Mouse (Mus musculus): ENCODE data around the gene Ms4a6b.
"Not testable (repeated sequence)": the region's sequence is repeated elsewhere in the genome, so short reads cannot be mapped to it uniquely, and the experiment has no call there.

Ms4a6b gene

DNA sequence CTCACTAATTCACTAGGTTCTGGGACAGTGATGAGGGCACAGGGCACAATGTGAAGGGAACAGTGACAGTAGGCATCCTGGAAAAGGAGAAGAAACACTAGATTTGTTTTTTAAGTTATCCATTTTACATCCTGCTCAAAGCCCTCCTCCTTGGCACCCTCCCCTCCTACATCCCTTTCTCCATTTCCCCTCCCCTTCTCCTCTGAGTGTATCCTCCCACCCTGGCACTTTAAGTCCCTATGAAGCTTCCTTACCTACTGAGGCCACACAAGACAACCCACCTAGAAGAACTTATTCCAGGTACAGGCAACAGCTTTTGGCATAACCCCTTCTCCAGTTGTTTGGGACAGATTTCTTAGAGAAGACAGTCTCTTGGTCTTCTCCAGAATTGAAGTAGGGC lies at the start of gene Ms4a6b:
Gene Ms4a6b, plus strand, starts transcription at position 267 of the 400 bp plus-strand sequence.
- DNase-seq: no peak

DNA sequence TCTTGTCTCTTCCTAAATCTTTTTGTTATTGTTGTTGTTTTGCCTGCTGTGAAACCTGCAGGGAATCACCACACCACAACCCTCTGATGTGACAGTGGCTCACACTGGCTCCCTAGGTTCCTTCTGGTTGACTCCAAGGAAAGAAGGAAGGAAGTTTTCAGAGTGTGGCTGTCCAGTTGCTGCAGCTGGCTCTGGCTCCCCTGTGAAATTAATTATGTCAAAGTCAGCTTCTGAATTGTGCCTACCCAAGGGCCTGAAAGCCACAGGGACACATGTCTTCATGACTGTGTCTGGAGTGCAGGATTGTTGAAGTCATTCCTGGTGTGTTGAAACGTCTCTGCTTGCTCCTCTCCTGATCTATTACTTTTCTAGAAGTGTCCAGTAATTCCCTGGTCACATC lies 48.0 kb upstream of the Ms4a6b start:
- not testable (repeated sequence) for DNase-seq

DNA sequence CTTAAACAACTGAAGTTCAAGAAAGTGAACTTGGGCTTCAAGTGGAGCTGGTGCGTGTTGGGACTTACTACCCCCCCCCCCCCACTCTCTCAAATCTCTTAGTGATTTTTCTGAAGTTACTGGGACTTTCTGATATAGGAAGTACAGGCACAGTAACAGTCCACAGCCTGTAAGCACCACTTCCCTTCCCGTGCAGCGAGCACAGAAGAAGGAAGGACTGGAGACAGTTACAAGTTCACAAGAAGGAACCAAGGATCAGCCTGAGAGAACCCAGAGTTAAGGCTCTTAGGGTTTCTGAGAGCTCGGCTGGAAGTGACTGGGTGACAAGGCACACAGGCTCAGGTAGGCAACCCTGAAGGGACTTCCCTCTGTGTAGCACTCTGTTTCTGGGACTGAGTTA lies 47.1 kb upstream of the Ms4a6b start, which contains the start of gene Ms4a6c:
Gene Ms4a6c, plus strand, starts transcription at position 152 of the 400 bp plus-strand sequence.
- DNase-seq: not testable (repeated sequence)

DNA sequence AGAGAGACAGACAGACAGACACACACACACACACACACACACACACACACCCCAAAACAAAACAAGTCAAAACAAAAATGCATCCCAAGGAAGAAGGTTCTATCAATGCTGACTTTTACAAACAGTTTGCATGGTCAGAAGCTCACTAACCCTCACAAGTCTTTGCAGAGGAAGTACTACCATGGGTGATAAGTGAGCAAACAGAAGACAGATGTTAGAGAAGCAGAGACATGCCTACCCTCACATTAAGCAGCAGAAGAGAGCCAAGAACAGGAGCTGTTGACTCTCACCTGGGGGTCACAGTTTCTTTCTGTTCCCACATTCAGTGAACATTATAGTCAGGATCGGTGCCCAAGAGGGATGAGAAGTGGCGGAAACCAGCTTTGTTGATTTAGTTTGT lies 36.6 kb upstream of the Ms4a6b start:
- no peak for DNase-seq

DNA sequence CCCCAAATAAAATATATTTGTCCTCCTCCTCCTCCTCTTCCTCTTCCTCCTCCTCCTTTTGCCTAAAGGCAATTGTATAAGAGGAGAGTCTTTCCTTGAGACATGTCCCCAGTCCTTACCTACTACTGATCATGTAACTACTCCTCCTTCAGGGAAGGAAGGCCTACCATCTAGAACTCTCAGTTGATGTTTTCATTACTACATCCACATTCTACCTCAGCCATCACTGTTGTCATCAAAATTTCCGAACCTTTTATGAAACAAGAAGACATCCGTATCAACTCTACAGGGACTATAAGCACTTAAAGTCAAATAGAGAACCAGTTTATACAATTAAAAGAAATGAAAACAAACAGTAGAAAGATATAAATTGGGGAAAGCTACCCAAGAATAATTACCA lies 33.6 kb upstream of the Ms4a6b start:
- DNase-seq: no peak

DNA sequence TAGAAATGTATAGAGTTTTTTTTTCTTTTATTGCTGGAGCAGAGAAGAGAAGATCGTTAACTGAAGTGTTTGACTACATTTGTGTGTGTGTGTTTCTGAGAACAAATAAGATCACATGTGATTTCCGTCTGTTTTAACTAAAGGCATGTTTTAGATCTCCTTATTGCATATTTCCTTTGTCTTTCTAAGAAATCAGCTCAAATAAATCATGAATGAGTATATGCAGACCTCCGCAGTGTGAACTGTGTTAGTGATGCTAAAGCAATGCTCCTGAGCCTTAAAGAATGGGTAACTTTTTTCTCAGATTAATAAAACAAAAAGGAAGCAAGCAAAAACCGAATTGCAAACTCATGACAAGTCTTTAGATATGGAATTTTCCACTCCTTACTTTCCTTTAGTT lies 32.4 kb upstream of the Ms4a6b start:
- DNase-seq: no peak

DNA sequence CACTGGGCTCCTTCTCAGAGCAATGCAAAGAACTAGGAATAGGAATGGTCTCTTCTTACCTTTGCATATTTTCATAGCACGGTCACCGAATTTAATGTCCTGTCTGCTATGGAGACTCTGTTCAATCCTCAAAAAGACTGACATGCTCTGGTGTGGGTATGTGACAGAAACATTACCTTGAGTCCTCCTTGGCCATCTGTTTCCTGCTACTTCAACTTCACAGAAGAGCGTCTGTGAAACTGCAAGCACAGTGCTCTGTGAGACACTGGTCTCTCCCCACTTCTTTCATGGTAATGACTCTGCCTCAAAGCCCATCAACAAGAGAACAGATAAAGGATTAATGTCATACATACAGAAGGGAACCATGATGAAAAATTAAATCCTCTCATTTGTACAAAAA lies 31.9 kb upstream of the Ms4a6b start:
- no peak for DNase-seq

DNA sequence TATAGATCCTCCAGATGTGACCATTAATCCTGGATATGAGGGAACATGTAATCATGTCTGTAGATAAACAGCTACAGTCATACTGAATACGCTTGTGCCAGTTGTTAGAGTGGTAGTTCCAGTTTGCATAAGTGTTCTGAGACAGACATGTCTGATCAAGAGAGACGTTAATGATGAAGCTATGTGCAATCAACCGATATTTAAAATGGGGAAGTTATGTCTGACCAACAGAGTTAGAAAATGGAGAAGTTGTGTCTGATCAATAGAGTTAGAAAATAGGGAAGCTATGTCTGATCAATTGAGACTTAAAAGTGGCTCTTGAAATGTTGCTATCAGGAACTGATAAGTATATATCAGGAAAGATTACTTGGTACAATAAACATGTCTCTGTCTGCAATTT lies 31.0 kb upstream of the Ms4a6b start:
- no peak for DNase-seq

DNA sequence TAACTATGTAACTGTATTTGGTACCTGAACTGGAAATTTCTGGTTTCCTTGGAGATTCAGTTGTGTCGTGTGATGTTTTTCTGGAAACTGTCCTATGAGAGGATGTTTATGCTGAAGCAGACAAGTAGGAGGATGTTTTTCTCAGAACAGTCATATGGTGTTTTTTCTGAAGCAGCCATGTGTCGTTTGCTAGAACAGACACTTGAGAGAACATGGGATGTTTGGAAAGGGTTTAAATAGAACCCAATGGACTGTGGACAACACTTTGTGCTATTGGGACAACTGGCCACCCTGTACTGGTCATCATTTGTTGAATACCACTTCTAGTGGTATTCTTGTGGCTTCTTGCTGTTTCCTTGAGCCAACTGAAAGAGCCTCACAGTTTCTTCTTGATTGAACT lies 30.6 kb upstream of the Ms4a6b start, which contains the start of gene Gm8369:
Gene Gm8369, plus strand, starts transcription at position 193 of the 400 bp plus-strand sequence.
- no peak for DNase-seq

DNA sequence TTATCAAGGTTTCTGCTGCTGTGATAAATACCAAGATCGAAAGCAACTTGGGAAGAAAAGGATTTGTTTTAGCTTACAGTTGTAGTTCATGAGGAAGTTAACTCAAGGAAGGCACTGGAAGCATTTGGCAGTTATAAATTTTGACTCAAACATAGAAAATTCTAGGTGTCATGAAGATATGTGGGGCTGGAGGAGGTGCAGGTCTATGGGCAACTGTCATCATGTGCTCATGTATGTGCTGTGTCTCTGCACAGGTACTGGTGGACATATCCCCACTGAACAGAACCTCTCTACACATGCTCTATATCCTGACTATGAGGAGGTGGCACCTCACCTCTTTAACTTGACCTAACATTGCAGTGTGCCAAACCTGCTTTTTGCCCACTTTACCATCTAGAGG lies 29.7 kb upstream of the Ms4a6b start:
- DNase-seq: no peak

DNA sequence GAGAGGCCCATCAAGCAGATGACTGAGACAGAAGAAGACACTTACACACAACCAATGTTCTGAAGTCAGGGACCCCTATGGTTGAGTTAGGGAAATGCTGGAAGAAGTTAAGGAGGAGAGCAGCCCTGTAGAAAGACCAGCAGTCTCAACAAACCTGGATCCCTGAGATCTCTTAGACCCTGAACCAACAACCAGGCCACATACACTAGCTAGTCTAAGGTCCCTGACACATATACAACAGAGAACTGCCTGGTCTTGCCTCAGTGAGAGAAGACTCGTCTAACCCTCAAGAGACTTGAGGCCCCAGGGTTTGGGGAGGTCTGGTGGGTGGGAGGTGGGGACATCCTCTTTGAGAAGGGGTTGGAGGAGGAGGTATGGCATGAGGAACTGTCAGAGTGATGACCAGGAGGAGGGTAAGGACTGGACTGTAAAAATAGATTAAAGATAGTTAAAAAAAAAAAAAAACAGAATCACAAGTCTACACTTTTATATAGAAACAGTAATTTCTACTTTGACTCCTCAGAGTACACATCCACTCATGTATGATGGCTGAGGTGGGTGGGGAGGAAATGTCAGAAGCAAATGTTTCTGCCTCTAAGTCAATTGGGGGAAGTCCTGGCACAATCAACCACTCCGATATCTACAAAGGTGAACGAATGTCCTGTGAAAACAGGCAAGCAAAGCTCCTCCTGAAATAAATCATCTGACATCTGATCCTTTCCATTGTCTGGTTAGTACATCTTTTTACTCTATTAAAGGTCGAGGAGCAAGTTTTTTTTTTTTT lies 24.7 kb upstream of the Ms4a6b start:
- DNase-seq: no peak

DNA sequence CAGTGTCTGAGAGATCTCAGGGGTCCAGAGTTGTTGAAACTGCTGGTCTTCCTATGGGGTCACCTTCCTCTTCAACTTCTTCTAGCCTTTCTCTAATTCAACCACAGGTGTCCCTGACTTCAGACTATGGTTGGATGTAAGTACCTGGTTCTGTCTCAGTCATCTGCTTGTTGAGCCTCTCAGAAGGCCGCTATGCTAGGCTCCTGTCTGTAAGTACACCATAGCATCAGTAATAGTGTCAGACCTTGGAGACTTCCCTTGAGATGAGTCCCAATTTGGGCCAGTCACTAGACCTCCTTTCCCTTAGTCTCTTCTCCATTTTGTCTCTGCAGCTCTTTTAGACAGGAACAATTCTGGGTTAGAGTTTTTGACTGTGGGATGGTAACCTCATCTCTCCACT lies 23.6 kb upstream of the Ms4a6b start:
- DNase-seq: no peak

DNA sequence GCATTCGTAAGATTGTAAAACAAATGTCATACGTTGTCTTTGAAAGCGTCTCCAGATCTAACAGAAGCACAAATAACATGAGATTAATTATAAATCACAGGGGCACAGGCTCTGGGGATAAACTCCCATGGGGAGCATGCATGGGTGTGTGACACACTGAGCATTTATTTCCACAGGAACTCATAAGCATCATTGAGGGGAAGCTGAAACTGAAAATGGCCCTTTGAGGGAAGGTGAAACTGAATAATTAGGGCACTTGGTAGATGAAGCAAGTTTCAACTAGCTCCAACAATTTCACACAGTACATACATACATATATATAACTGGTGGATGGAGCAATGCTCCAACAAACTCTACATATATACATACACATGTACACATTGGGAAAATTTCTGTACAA lies 21.8 kb upstream of the Ms4a6b start:
- DNase-seq: no peak

DNA sequence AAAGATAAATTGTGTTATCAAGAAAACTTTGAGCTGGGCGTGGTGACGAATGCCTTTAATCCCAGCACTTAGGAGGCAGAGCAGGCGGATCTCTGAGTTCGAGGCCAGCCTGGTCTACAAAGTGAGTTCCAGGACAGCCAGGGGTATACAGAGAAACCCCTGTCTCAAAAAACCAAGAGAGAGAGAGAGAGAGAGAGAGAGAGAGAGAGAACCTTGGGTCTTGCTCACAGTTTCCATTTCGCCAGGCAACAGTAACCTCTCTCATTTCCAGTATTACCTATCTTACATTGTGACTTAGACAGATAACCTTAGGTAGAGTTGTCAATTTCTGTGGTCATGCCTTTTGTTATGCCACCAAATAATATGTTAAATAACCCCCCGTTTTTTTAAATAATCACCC lies 20.0 kb upstream of the Ms4a6b start:
- no peak for DNase-seq

DNA sequence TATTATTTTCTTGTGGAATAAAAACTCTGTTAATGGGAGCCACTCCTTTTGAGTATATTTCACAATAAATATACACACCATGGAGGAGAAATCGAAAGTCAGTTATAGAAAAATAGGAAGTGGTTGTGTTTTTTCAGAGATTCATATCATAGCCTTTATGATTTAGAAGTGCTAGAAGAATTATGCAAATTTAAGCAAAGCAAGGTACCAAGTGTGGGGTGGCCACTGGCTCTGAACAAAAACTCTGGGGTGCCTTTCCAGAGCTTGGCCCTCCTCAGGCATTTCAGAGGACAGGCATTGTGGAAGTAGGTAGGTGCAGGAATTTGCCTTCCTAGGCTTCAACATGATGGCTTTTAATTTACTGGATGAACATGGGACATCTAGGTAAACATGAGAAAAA lies 19.0 kb upstream of the Ms4a6b start:
- not testable (repeated sequence) for DNase-seq

DNA sequence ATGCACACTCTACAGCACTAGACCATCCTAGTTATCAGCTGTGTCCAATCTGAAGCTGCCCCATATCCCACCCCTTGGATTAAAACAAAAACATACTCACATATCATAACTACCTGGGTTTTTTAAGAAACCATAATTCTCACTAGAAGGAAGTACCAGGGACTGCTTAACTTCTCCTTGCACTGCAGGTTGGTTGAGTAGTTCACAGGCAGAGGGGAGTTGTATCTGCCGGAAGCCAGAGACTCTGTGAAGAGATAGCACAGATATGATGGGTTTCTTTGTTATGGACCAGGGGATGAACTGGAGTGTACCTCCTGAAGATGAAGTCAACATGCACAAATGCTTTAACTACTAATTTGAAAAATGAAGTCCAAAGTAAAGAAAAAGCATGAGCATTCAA lies 15.5 kb upstream of the Ms4a6b start:
- DNase-seq: no peak

DNA sequence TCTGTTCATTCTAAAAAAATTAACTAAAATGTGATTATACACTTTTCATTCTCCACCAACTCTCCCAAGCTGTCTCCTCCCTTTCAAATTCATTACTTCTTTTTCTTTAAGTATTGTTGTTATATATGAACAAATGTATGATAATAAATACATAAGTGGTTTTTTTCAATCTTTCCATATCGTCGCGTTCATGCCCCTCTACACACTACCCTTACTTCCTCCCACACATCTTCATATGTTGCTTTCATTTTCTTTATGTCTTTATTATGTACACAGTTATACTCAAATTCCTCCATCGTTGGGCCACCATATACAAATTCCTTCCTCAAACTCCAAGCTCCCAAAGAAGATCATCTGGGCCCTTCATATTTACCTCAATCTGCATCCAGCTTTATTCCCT lies 15.0 kb upstream of the Ms4a6b start:
- DNase-seq: no peak

DNA sequence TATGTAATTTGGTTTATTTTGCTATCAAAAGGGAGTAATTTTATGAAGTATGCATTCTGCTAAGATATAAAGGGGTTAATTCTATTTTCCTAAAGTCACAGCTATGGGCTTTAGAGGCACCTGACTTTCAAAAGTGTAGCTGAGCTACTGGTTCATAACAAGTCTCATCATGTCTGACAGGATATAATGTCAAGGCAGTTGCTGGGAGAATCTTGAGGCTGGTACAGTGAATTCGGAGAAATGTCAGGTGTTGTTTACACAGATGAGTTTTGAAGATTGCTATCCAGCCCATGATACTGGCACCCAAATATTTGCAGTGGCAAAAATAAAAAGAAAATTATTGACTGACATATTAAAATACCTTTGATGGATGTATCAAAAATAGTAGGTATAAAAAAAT lies 11.5 kb upstream of the Ms4a6b start:
- no peak for DNase-seq

DNA sequence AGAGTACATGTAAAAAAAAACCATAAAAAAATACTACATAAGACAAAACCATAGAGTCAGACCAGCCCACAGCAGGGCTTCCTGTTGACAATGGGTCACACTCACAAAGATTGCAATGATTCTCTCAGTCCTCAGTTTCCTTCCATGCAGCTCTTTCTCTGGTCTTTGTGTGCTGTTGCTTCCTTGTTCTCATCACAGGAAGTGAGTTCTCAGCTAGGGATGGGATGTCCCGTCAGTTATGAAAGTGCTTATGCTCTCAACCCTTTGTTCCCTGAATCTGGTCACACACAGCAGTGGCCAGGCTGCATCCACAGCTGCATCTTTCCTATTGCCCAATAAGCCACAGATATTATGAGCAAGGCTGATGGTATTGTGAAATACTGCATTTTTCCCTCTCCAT lies 2.9 kb upstream of the Ms4a6b start:
- DNase-seq: no peak

DNA sequence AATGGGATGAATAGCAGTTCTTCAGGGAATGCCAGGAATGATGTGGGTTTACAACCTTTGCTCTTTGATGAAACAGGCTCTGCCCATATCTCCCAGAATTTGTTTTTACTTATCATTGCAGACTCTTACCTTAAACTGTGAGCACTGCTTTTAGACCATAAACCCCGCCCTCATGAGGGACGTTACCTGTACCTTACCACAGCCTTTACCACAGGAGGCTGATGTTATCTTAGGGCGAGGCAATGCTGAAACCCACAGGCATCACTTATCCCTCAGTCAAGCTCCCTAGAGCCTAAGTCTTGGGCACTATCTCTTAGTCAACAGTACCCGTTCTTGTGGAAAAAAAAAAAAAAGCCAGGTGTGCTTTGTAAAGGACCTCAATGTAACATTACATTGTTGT lies 533 bp downstream of the Ms4a6b start:
- DNase-seq: no peak

DNA sequence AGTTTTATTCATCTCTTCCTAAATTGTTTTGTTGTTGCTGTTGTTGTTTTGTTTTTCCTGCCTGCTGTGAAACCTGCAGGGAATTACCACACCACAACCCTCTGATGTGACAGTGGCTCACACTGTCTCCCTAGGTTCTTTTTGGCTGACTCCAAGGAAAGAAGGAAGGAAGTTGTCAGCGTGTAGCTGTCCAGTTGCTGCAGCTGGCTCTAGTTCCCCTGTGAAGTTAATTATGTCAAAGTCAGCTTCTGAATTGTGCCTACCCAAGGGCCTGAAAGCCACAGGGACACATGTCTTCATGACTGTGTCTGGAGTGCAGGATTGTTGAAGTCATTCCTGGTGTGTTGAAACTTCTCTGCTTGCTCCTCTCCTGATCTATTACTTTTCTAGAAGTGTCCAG lies 1.1 kb downstream of the Ms4a6b start:
- not testable (repeated sequence) for DNase-seq

DNA sequence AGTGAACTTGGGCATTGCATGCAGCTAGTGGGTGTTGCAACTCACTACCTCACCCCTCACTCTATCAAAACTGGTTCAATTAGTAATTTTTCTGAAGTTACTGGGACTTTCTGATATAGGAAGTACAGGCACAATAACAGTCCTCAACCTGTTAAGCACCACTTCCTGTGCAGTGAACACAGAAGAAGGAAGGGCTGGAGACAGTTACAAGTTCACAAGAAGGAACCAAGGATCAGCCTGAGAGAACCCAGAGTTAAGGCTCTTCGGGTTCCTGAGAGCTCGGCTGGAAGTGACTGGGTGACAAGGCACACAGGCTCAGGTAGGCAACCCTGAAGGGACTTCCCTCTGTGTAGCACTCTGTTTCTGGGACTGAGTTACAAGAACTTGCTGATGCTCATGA lies 2.0 kb downstream of the Ms4a6b start:
- not testable (repeated sequence) for DNase-seq

DNA sequence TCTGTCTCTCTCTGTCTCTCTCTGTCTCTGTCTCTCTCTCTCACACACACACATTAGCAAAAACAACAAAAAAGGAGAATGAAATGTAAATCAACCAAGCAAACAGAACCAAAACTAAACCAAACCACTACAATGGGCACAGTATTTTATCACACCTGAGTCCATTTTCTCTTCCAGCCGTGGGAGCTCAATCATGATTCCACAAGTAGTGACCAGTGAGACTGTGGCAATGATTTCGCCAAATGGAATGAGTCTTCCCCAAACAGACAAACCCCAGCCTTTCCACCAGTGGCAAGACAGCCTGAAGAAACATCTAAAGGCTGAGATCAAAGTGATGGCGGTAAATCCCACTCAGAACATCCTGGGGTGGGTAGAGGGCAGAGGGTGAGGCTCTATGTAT lies 3.8 kb downstream of the Ms4a6b start:
- no peak for DNase-seq

DNA sequence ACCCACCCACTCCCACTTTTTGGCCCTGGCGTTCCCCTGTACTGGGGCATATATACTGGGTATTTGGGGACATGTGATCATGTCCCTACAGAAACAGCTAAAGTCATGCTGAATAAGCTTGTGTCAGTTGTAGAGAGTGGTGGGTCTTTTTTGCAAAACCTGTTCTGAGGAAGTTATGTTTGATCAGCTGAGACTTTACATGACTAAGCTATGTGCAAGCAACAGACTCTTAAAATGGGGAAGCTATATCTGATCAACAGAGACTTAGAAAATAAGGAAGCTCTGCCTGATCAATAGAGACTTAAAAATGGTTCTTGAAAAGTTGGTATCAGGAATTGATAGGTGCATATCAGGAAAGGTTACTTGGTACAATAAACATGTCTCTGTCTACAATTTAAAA lies 17.1 kb downstream of the Ms4a6b start:
- no peak for DNase-seq

DNA sequence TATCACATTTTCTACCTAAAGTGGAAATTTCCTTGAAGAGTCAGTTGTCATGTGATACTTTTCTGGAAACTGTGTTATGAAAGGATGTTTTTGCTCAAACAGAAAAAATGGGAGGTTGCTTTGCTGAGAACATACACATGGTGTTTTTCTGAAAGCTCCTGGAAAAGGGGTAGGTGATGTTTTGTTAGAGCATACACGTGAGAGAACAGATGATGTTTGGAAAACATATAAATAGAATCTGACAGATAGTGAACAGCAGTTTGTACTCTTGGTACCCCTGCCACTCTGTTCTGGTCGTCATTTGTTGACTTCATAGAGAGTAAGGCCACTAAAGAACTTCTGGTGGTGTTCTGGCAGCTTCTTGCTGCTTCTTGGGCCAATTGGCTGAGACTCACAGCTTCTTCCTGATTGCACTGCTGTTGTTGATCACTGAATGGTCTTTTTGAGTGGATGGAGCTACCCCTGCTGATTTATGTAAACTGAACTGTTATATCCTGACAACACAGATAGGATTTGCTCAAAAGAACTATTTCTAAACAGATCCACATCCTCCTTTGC lies 17.7 kb downstream of the Ms4a6b start:
- no peak for DNase-seq

All from kidney, adult 8-10 months (tissue).